Mouse (Mus musculus) olfactory bulb, adult 2 months (tissue): ENCODE data around the gene Tff1.

Experiments used
- CTCF ChIP-seq: fragments of 200-500 bp; IDR thresholded peaks from 2 replicates; pipeline ENCODE4 v1.5.1; 2012; ENCODE audit warnings: low read depth, mild to moderate bottlenecking, low read length, moderate library complexity; ENCODE audit not compliant: insufficient read depth
- POLR2A ChIP-seq: fragments of 200-500 bp; IDR thresholded peaks from 2 replicates; pipeline ENCODE4 v1.6.1; 2012; ENCODE audit warnings: mild to moderate bottlenecking, low read depth, low read length, moderate library complexity; ENCODE audit not compliant: insufficient read depth

DNA sequence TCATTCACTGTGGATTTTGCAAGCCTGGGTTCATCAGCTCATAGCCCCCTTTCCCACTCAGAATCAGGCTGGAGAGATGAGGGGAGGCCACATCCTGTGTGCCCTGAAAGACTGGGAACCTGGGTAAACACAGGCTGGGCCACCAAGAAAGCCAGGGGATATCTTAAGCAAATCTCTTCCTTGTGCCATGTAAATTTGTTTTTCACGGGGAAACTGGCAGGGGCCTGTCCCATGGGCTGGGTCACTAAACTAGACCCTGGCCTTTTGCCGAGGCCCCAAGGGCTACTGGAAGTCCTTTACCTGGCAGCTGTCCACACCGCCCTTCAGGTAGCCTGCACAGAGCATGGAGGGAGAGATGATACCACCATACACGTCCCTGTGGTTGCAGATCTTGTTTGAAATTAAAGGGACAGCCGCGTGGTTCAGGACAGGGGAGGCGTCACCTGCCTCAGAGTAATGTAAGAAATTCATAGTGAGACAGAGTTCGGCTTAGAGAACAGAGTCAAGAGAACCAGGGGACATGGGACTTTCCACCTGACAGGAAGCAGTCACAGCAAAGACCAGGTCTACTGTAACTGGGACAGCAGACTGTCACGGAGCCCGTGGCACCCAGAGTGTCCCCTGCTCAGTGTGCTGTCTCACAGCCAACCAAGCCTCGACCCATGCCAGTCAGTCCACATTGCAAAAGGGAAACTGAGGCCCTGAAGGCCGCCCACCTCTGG is 19.4 kb upstream of the Tff1 start:
- TF ChIP-seq POLR2A (no peak), CTCF (no peak)
